Mouse (Mus musculus) E14TG2a.4 (cell line): ENCODE results near the gene Ccdc69.

ENCODE experiments used
- CTCF ChIP-seq: conservative IDR thresholded peaks from 2 replicates; pipeline ENCODE4 v1.5.1; 2014; ENCODE audit warnings: low read length
- NANOG ChIP-seq: IDR thresholded peaks from 2 replicates; pipeline ENCODE4 v1.6.1; 2014; ENCODE audit warnings: borderline replicate concordance, low read length, mixed read lengths
- POU5F1 ChIP-seq: IDR thresholded peaks from 2 replicates; pipeline ENCODE4 v1.6.1; 2014; ENCODE audit warnings: low read length, borderline replicate concordance

GRCm38 (mm10) chr11:55103229-55103628 lies 25.3 kb upstream of the Ccdc69 start:
- TF ChIP-seq CTCF (no peak), NANOG (no peak), POU5F1 (no peak)
